Mouse (Mus musculus): ENCODE data around the gene Hace1. TPM values are rescaled to one million over a fixed set of nuclear protein-coding genes. Genes with fewer than 3 reads are reported as not detected.
"Not testable (repeated sequence)": the region's sequence is repeated elsewhere in the genome, so short reads cannot be mapped to it uniquely, and the experiment has no call there.

Gene Hace1
- polyA plus RNA-seq (2012; fragmentation: generic; extraction: Trizol): 3.0 TPM

GRCm38 (mm10) chr10:45577731-45578297 lies at the start of gene Hace1:
Gene Hace1 (plus strand): TSS chr10:45577829.
- Histone ChIP-seq H3K4me3 (peak within 1 kb of the TSS; percentile 46), H3ac (ENCODE audit: control insufficient read depth, insufficient read length) (peak within 1 kb of the TSS; percentile 19), H3K79me2 (ENCODE audit: control insufficient read depth, insufficient read depth) (peaks cover 13% of the 10 kb centered on the region), H3K27me3 (ENCODE audit: control insufficient read depth, insufficient read depth, insufficient read length) (no peaks in the 10 kb centered on the region), H3K4me2 (ENCODE audit: low read depth) (peak within 1 kb of the TSS; percentile 67), H3K36me3 (ENCODE audit: control insufficient read depth, insufficient read depth) (no peaks in the 10 kb centered on the region)
- TF ChIP-seq TCF12 (IDR thresholded peaks at IDR 0.05; ENCODE audit: insufficient read depth, poor library complexity, severe bottlenecking) (no peak), MYOG (IDR thresholded peaks at IDR 0.05; ENCODE audit: control insufficient read depth in 1 of 3, insufficient read depth in 1 of 3, insufficient read length in 2 of 3, low read depth in 2 of 3) (no peak), SRF (IDR thresholded peaks at IDR 0.05; ENCODE audit: control insufficient read depth, insufficient read length, low read depth) (peak; percentile 36), MYOD1 (IDR thresholded peaks at IDR 0.05; ENCODE audit: control insufficient read depth in 1 of 3, insufficient read length in 2 of 3, low read depth in 2 of 3) (no peak), REST (IDR thresholded peaks at IDR 0.05; ENCODE audit: insufficient read depth, insufficient read length) (no peak), CEBPB (IDR thresholded peaks at IDR 0.05; ENCODE audit: insufficient read depth, poor library complexity, severe bottlenecking) (no peak), POLR2A (IDR thresholded peaks at IDR 0.05; ENCODE audit: insufficient read length, low read depth) (peak; percentile 83), POLR2AphosphoS2 (IDR thresholded peaks at IDR 0.05; ENCODE audit: insufficient read length, low read depth) (peak; percentile 83), MAX (IDR thresholded peaks at IDR 0.05; ENCODE audit: low read depth) (no peak), USF1 (IDR thresholded peaks at IDR 0.05; ENCODE audit: low read depth) (no peak), TCF3 (IDR thresholded peaks at IDR 0.05; ENCODE audit: insufficient read length, low read depth) (no peak), E2F4 (IDR thresholded peaks at IDR 0.05; ENCODE audit: insufficient read depth) (peak; percentile 12)

DNA sequence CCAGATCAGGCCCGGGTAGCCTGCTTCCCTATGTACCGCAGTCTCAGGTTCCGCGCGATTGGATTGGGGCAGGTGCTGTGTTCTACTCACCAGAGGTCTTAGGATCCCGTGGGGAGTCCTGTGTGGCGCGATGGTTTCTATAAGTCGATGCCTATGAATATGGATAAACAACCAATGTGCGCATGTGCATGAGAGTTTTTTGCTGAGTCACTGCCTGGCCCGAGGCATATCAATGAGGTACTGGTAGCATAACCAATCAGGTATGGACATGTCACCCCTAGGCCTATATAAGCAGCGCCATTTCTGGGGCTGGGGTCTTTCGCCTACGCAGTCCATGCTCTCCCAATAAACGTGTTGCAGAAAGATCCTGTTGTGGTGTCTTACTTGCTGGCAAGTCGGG lies 40.3 kb upstream of the Hace1 start:
- not testable (repeated sequence) for H3K36me3 ChIP-seq (ENCODE audit: control insufficient read depth, insufficient read depth); H3ac ChIP-seq (ENCODE audit: control insufficient read depth, insufficient read length); H3K79me2 ChIP-seq (ENCODE audit: control insufficient read depth, insufficient read depth); H3K4me3 ChIP-seq; H3K4me2 ChIP-seq (ENCODE audit: low read depth); H3K27me3 ChIP-seq (ENCODE audit: control insufficient read depth, insufficient read depth, insufficient read length)

GRCm38 (mm10) chr10:45542726-45543125 lies 34.9 kb upstream of the Hace1 start:
- TF ChIP-seq SRF (IDR thresholded peaks at IDR 0.05; ENCODE audit: control insufficient read depth, insufficient read length, low read depth): no peak
- H3K79me2 ChIP-seq (ENCODE audit: control insufficient read depth, insufficient read depth): no peaks in the 10 kb centered on the region
- H3K4me2 ChIP-seq (ENCODE audit: low read depth): no peak overlapping the region
- H3K27me3 ChIP-seq (ENCODE audit: control insufficient read depth, insufficient read depth, insufficient read length): no peaks in the 10 kb centered on the region
- no peak overlapping the region for H3K4me3 ChIP-seq
- no peaks in the 10 kb centered on the region for H3K36me3 ChIP-seq (ENCODE audit: control insufficient read depth, insufficient read depth)
- no peak overlapping the region for H3ac ChIP-seq (ENCODE audit: control insufficient read depth, insufficient read length)

- H3K79me2 ChIP-seq (ENCODE audit: control insufficient read depth, insufficient read depth): no peaks in the 10 kb centered on the region
- no peak overlapping the region for H3K4me3 ChIP-seq
- no peak overlapping the region for H3K4me2 ChIP-seq (ENCODE audit: low read depth)
- H3K27me3 ChIP-seq (ENCODE audit: control insufficient read depth, insufficient read depth, insufficient read length): no peaks in the 10 kb centered on the region
- no peaks in the 10 kb centered on the region for H3K36me3 ChIP-seq (ENCODE audit: control insufficient read depth, insufficient read depth)
- TF ChIP-seq MAX (IDR thresholded peaks at IDR 0.05; ENCODE audit: low read depth) (peak; percentile 68), E2F4 (IDR thresholded peaks at IDR 0.05; ENCODE audit: insufficient read depth) (no peak), CEBPB (IDR thresholded peaks at IDR 0.05; ENCODE audit: insufficient read depth, poor library complexity, severe bottlenecking) (peak; percentile 75), TCF3 (IDR thresholded peaks at IDR 0.05; ENCODE audit: insufficient read length, low read depth) (no peak), REST (IDR thresholded peaks at IDR 0.05; ENCODE audit: insufficient read depth, insufficient read length) (peak; percentile 84)
- no peak overlapping the region for H3ac ChIP-seq (ENCODE audit: control insufficient read depth, insufficient read length)
Measured at GRCm38 (mm10) chr10:45546799-45547198, 30.8 kb upstream of the Hace1 start.

GRCm38 (mm10) chr10:45578298-45578821 lies 731 bp downstream of the Hace1 start:
- H3K4me2 ChIP-seq (ENCODE audit: low read depth): peak overlapping the region; percentile 67
- peaks cover 13% of the 10 kb centered on the region for H3K79me2 ChIP-seq (ENCODE audit: control insufficient read depth, insufficient read depth)
- no peak for TF ChIP-seq MYOG (IDR thresholded peaks at IDR 0.05; ENCODE audit: control insufficient read depth in 1 of 3, insufficient read depth in 1 of 3, insufficient read length in 2 of 3, low read depth in 2 of 3)
- no peak for TF ChIP-seq TCF3 (IDR thresholded peaks at IDR 0.05; ENCODE audit: insufficient read length, low read depth)
- no peak for TF ChIP-seq CEBPB (IDR thresholded peaks at IDR 0.05; ENCODE audit: insufficient read depth, poor library complexity, severe bottlenecking)
- no peak for TF ChIP-seq MAX (IDR thresholded peaks at IDR 0.05; ENCODE audit: low read depth)
- TF ChIP-seq USF1 (IDR thresholded peaks at IDR 0.05; ENCODE audit: low read depth): no peak
- peak overlapping the region; percentile 19 for H3ac ChIP-seq (ENCODE audit: control insufficient read depth, insufficient read length)
- no peaks in the 10 kb centered on the region for H3K27me3 ChIP-seq (ENCODE audit: control insufficient read depth, insufficient read depth, insufficient read length)
- H3K36me3 ChIP-seq (ENCODE audit: control insufficient read depth, insufficient read depth): no peaks in the 10 kb centered on the region
- peak overlapping the region; percentile 46 for H3K4me3 ChIP-seq

DNA sequence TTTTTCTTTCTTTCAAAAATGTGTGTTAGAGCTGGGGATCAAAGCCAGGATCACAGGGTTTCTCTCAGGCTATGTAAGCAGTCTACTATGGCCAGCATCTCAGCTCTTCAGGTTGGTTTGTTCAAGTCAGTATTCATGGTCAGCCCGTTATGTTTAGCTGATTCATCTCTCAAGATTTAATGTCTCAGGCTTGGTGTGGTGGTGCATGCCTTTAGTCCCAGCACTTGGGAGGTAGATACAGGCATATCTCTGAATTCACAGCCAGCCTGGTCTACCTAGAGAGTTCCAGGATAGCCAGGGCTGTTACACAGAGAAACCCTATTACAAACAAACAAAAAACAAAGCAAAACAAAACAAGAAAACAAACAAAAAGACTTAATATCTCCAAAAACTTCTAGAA lies 5.7 kb downstream of the Hace1 start:
- Histone ChIP-seq H3K27me3 (ENCODE audit: control insufficient read depth, insufficient read depth, insufficient read length) (no peaks in the 10 kb centered on the region), H3K36me3 (ENCODE audit: control insufficient read depth, insufficient read depth) (no peaks in the 10 kb centered on the region), H3K4me3 (no peak overlapping the region), H3ac (ENCODE audit: control insufficient read depth, insufficient read length) (no peak overlapping the region), H3K79me2 (ENCODE audit: control insufficient read depth, insufficient read depth) (peaks cover 13% of the 10 kb centered on the region), H3K4me2 (ENCODE audit: low read depth) (no peak overlapping the region)
- TF ChIP-seq SRF (IDR thresholded peaks at IDR 0.05; ENCODE audit: control insufficient read depth, insufficient read length, low read depth) (no peak), POLR2AphosphoS2 (IDR thresholded peaks at IDR 0.05; ENCODE audit: insufficient read length, low read depth) (no peak), MYOG (IDR thresholded peaks at IDR 0.05; ENCODE audit: control insufficient read depth in 1 of 3, insufficient read depth in 1 of 3, insufficient read length in 2 of 3, low read depth in 2 of 3) (no peak), REST (IDR thresholded peaks at IDR 0.05; ENCODE audit: insufficient read depth, insufficient read length) (no peak), MYOD1 (IDR thresholded peaks at IDR 0.05; ENCODE audit: control insufficient read depth in 1 of 3, insufficient read length in 2 of 3, low read depth in 2 of 3) (no peak), E2F4 (IDR thresholded peaks at IDR 0.05; ENCODE audit: insufficient read depth) (no peak), TCF12 (IDR thresholded peaks at IDR 0.05; ENCODE audit: insufficient read depth, poor library complexity, severe bottlenecking) (no peak), CEBPB (IDR thresholded peaks at IDR 0.05; ENCODE audit: insufficient read depth, poor library complexity, severe bottlenecking) (no peak), MAX (IDR thresholded peaks at IDR 0.05; ENCODE audit: low read depth) (no peak), TCF3 (IDR thresholded peaks at IDR 0.05; ENCODE audit: insufficient read length, low read depth) (no peak), USF1 (IDR thresholded peaks at IDR 0.05; ENCODE audit: low read depth) (no peak)

Data from myocyte (in vitro differentiated cells).